Mouse (Mus musculus) limb, embryonic 13.5 days (tissue): ENCODE measurements at regions not wholly inside any gene's neighbourhood (a gene's known extent, or its start where the extent isn't known, plus 50 kb on each side); places are given as distances from the start of the nearest gene placed in this dataset.

ENCODE experiments used
- ATAC-seq: fragments of 200-750 bp; cut with Nextera tagmentation; 2 replicates; pipeline ENCODE4 v1.8.0; 2017; ENCODE audit warnings: low read depth, moderate number of reproducible peaks, moderate TSS enrichment; ENCODE audit not compliant: low FRiP score
- H3K27ac ChIP-seq: fragments of 300-500 bp; sonication (generic); 2 replicates; pipeline ENCODE4 v1.5.1; 2015; ENCODE audit warnings: inconsistent platforms, mild to moderate bottlenecking, moderate library complexity
- H3K27me3 ChIP-seq: fragments of 300-500 bp; sonication (generic); 2 replicates; pipeline ENCODE4 v1.6.1; 2015; ENCODE audit warnings: mild to moderate bottlenecking, inconsistent platforms
- H3K36me3 ChIP-seq: fragments of 300-500 bp; sonication (generic); 2 replicates; pipeline ENCODE4 v1.6.1; 2015; ENCODE audit warnings: inconsistent platforms, mild to moderate bottlenecking, moderate library complexity
- H3K4me1 ChIP-seq: fragments of 300-500 bp; sonication (generic); 2 replicates; pipeline ENCODE4 v1.6.1; 2015; ENCODE audit warnings: inconsistent platforms
- H3K4me2 ChIP-seq: fragments of 300-500 bp; sonication (generic); replicated peaks from 2 replicates; pipeline ENCODE4 v1.6.1; 2015; ENCODE audit warnings: inconsistent platforms, mild to moderate bottlenecking, moderate library complexity
- H3K4me3 ChIP-seq: fragments of 300-500 bp; sonication (generic); 2 replicates; pipeline ENCODE4 v1.5.1; 2015; ENCODE audit warnings: moderate library complexity, mild to moderate bottlenecking, inconsistent platforms
- H3K9ac ChIP-seq: fragments of 300-500 bp; sonication (generic); 2 replicates; pipeline ENCODE4 v1.6.1; 2015; ENCODE audit warnings: mild to moderate bottlenecking, inconsistent platforms
- H3K9me3 ChIP-seq: fragments of 300-500 bp; sonication (generic); 2 replicates; pipeline ENCODE4 v1.6.1; 2016; ENCODE audit warnings: inconsistent platforms
- WGBS: fragments of 180-500 bp; shearing (Covaris S2); methylation state at CpG from one replicate; pipeline ENCODE4 v1.1.7; 2015; 5-methylcytosine and 5-hydroxymethylcytosine counted together

DNA sequence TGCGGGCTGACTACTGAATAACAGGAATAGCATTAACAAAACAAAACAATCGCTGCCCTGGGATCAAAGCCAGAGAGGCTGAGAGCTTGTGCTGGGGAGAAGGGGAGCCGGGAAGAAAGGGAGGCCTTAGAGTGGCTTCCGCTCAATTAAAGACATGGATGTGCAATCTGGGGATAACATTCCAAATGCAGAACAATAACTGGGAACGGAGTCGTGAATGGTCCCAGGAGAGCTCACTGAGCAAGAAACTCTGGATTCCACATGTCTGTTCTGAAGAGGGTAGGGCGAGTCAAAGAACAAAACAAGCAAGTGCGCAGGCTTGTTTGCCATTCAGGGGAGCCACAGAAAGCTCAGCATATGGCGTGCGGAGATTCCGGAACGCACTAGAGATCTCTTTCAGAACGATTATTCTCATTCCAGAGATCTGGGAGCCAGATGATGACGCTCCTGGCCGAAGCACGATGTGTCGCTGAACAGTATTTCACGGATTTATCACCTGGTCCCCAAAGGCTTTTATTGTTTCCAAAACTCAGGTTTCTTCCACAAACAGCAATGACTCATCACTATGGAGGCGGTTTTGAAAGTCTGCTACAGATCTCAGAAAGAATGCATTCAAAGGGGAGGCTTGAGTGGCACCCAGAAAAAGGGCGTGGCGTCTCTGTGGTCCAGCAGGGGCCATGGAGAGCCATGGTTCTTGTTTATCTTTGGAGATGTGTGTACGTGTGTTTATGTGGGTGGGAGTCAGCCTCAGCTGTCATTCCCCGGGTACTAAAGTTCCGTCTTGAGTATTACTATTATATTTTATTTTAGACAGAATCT, 159.0 kb downstream of the Slc4a3 start:
- Histone ChIP-seq H3K9ac (no peak overlapping the region), H3K9me3 (no peaks in the 10 kb centered on the region), H3K4me2 (peak overlapping the region; percentile 31), H3K27me3 (no peaks in the 10 kb centered on the region), H3K4me3 (no peak overlapping the region), H3K36me3 (no peaks in the 10 kb centered on the region), H3K27ac (peak overlapping the region; percentile 29; the same call in 1 of the 2 replicates), H3K4me1 (peaks cover 14% of the 10 kb centered on the region)
- whole genome bisulfite sequencing = 33% methylated on average over 24 of the region's 24 CpGs
- peak; percentile 36; the same call in 1 of the 2 replicates for ATAC-seq

DNA sequence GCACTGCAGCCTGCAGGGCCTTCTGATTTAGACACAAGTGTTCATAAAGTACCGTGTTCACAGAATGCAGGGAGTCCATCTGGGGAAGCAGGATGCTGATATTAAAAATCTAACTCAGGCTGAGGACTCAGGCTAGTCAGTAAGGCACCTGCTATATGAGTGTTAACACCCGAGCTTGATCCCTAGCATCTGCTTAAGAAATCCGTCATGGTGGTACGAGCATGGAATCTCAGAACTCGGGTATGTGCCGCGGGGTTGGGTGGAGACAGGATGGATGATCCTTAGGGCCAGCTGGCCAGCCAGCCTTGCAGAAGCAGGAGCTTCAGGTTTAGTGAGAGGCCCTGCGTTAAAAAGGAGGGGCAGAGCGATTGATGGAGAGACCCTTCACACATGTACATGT, 160.1 kb downstream of the Slc4a3 start:
- Histone ChIP-seq H3K4me3 (no peak overlapping the region), H3K4me2 (no peak overlapping the region), H3K36me3 (no peaks in the 10 kb centered on the region), H3K4me1 (peaks cover 14% of the 10 kb centered on the region), H3K27me3 (no peaks in the 10 kb centered on the region), H3K9ac (no peak overlapping the region), H3K27ac (no peak overlapping the region), H3K9me3 (no peaks in the 10 kb centered on the region)
- WGBS = 69% methylated on average over 9 of the region's 9 CpGs
- 0 out of 2 replicates have a peak, but pooled peaks have one; percentile 57 for ATAC-seq

DNA sequence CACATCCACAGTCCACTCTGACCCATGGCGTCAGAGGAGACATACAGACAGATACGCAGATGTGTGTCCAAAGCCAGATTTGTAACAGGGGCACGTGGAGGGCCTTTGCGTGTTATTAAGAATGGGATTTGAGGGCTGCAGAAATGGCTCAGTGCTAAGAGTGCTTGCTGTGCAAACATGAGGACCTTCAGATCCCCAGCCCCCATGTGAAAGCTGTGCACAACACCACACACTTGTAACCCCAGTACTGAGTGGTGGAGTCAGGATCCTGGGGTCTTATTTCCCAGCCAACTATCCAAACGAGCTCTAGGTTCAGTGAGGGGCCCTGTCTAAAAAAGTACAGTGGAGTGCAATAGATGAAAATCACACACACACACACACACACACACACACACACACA, 177.4 kb downstream of the Slc4a3 start:
- H3K9me3 ChIP-seq = peaks cover 3% of the 10 kb centered on the region; the same call in 1 of the 2 replicates
- H3K4me1 ChIP-seq = no peaks in the 10 kb centered on the region
- no peak for ATAC-seq

DNA sequence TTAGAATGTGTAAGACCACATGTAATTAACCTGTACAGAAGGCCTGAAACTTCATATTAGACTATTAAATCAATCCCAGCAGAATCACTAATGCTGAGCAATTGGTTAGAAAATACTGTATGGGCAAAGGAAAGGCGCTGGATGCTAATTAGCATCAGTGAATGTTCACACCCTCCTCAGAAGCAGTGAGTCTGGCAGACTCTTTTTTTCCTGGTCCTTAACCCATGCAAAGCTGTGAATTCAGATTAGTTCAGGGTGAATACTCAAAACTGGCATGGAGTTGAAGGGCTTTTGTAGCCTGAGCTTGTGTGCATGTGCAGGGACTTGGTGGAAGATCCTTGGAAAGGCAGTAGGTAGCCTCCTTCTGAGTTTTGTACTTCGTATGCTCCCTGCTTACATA, 179.3 kb downstream of the Slc4a3 start:
- Histone ChIP-seq H3K36me3 (no peaks in the 10 kb centered on the region), H3K4me3 (no peak overlapping the region), H3K4me2 (no peak overlapping the region), H3K9ac (no peak overlapping the region), H3K27ac (no peak overlapping the region), H3K9me3 (peaks cover 3% of the 10 kb centered on the region; the same call in 1 of the 2 replicates), H3K4me1 (no peaks in the 10 kb centered on the region), H3K27me3 (no peaks in the 10 kb centered on the region)
- 58% methylated on average over 2 of the region's 2 CpGs for WGBS
- no peak for ATAC-seq

More for the DNA sequence above, 177.4 kb downstream of the Slc4a3 start:
- no peak overlapping the region for H3K9ac ChIP-seq
- H3K27ac ChIP-seq = no peak overlapping the region
- no peaks in the 10 kb centered on the region for H3K36me3 ChIP-seq
- WGBS = 85% methylated on average over 5 of the region's 5 CpGs
- H3K4me2 ChIP-seq = no peak overlapping the region
- H3K4me3 ChIP-seq = no peak overlapping the region
- H3K27me3 ChIP-seq = no peaks in the 10 kb centered on the region

DNA sequence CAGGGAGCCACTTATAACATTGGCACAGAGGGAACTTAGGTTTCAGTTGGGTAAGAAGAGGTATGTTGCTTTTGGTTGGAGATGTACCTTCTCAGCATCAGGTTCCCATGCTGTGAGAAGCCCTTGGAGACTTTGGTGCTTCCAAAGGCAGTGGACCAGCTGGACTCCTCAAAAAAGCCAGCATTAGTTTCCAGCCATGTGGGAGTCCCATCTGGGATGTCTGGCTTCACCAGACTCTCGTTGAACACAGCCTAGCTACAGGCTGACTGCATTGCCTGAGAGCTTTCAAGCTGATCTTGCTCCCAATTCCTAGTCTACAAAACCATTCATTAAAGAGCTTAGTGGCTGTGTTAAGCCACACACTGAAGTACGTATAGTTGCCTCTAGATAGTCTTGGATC, 182.8 kb downstream of the Slc4a3 start:
- Histone ChIP-seq H3K36me3 (no peaks in the 10 kb centered on the region), H3K4me2 (no peak overlapping the region), H3K27ac (no peak overlapping the region), H3K4me1 (peaks cover 7% of the 10 kb centered on the region; the same call in 1 of the 2 replicates), H3K9ac (no peak overlapping the region), H3K4me3 (no peak overlapping the region), H3K27me3 (no peaks in the 10 kb centered on the region), H3K9me3 (peaks cover 3% of the 10 kb centered on the region; the same call in 1 of the 2 replicates)
- 46% methylated on average over 2 of the region's 2 CpGs for WGBS
- ATAC-seq = no peak

DNA sequence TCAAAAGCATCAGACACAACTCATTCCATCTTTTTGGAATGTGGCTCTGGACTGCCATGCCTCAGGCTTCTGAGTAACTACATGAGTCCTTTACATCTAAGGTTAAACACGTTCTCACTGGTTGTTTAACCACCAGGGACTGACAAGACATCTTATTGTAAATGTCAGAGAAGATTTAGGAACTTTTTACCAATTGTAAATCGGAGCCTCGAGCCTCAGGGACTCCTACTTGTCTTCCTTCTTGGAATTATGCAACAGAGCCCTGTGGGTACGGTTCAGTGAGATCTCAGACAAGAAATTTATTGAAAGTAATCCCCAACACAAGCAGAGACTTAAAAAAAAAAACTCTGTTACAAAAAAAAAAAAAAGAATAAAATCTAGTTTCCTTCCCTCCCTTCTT, 187.7 kb downstream of the Slc4a3 start:
- peaks cover 7% of the 10 kb centered on the region; the same call in 1 of the 2 replicates for H3K4me1 ChIP-seq
- ATAC-seq = no peak
- no peak overlapping the region for H3K27ac ChIP-seq
- no peak overlapping the region for H3K4me3 ChIP-seq
- H3K27me3 ChIP-seq = no peaks in the 10 kb centered on the region
- no peaks in the 10 kb centered on the region for H3K36me3 ChIP-seq
- no peak overlapping the region for H3K9ac ChIP-seq
- H3K4me2 ChIP-seq = no peak overlapping the region
- 39% methylated on average over 4 of the region's 4 CpGs for WGBS
- no peaks in the 10 kb centered on the region for H3K9me3 ChIP-seq

DNA sequence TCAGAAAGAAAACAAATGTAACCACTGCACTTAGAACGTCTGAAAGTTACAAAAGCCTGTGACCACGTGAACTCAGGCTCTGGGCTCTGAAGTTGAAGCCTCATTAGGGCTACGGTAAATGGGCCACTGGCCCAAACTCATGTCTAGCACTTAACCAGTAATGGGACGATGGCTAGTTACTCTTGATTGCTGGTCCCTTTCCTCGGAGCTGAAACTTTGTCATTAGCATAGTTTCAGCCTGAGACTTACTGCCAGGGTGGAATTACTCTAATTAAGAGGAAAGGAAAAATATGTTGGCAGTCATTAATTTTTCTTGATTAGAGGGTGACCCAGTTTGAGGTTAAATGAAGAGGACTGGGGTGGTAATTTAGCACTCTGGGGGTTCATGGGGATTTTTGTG, 192.6 kb downstream of the Slc4a3 start:
- no peak for ATAC-seq
- Histone ChIP-seq H3K4me3 (no peak overlapping the region), H3K36me3 (no peaks in the 10 kb centered on the region), H3K9ac (no peak overlapping the region), H3K27me3 (no peaks in the 10 kb centered on the region), H3K4me2 (no peak overlapping the region), H3K9me3 (no peaks in the 10 kb centered on the region), H3K27ac (no peak overlapping the region), H3K4me1 (no peaks in the 10 kb centered on the region)
- WGBS = 25% methylated on average over 5 of the region's 5 CpGs

DNA sequence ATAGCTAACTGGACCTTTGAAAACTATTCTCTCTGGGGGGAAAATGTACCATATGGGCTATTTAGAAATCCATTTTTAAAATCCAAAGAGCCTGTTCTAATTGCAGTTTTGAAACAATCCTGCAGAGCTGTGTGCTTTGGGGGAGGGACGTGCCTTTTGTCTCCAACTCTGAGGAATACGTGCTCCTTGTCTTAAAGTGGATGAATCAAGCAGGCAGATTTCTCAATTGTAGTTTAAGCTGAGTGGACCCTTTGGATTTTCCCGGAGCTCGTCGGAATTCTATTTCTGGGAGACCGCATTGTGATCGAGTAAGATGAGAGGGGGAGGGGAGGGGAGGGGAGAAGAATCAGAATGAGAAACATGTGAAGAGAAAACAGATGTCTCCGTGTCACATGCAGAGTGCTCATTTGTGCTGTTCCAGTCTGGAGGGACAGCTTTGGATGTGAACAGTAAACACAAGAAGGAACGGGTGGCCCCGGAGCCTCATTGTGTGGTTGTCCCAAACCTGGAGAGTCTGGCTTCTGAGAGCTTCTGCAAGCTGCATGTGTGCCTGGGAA, 203.7 kb downstream of the Slc4a3 start:
- no peak overlapping the region for H3K4me3 ChIP-seq
- no peaks in the 10 kb centered on the region for H3K36me3 ChIP-seq
- peaks cover 20% of the 10 kb centered on the region for H3K4me1 ChIP-seq
- no peak overlapping the region for H3K9ac ChIP-seq
- no peaks in the 10 kb centered on the region for H3K27me3 ChIP-seq
- WGBS = 44% methylated on average over 10 of the region's 10 CpGs
- peak overlapping the region; percentile 44; the same call in 1 of the 2 replicates for H3K27ac ChIP-seq
- ATAC-seq = no peak
- 0 out of 2 replicates have a peak, but pooled peaks cover 4% of the 10 kb centered on the region for H3K9me3 ChIP-seq
- no peak overlapping the region for H3K4me2 ChIP-seq

DNA sequence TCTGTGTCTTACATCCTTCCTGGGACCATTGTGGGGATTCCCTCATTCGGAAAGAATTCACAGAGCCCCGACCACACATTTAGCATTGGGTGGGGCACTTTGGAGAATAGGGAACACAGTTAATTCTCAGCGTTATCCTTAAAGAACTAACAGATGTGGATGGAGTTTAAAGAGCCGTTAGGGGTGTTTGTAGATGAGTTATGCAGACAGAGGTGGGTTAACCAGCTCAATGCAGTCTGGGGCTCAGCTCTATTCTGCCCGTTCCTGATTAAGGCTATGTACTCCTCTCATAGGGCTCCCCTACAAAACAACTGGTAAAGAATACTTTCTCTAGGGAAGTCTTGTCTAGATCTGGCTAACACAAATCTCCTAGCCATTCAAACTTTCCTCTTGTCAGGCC, 226.1 kb downstream of the Slc4a3 start:
- WGBS = 20% methylated on average over 5 of the region's 5 CpGs
- peaks cover 32% of the 10 kb centered on the region for H3K4me1 ChIP-seq

DNA sequence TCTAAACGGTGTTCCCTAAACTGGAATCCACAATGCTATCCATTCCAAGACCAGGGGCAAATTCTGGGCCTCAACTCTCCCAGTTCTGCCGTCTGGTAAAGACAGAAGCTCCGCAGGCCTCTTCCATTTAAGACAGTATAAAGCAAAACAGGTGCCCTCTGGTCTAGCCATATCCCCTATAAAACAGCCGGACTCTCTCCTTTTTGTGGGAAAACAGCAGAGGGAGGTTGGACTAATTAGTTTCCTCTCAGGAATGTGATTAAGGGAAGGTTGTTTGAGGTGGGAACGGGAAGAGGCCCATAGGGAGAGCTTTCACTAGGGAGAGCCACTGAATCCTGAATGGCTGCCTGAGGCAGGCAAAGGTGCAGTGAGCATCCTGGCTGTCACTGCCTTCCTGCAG, 226.9 kb downstream of the Slc4a3 start:
- peaks cover 32% of the 10 kb centered on the region for H3K4me1 ChIP-seq
- H3K27ac ChIP-seq = peak overlapping the region; percentile 52; the same call in 1 of the 2 replicates
- no peak overlapping the region for H3K4me3 ChIP-seq
- WGBS = 16% methylated on average over 5 of the region's 5 CpGs
- no peaks in the 10 kb centered on the region for H3K27me3 ChIP-seq
- no peaks in the 10 kb centered on the region for H3K36me3 ChIP-seq
- no peak overlapping the region for H3K9ac ChIP-seq
- no peak overlapping the region for H3K4me2 ChIP-seq
- no peak for ATAC-seq
- H3K9me3 ChIP-seq = no peaks in the 10 kb centered on the region

More for the DNA sequence above, 226.1 kb downstream of the Slc4a3 start:
- no peak overlapping the region for H3K4me2 ChIP-seq
- no peaks in the 10 kb centered on the region for H3K9me3 ChIP-seq
- no peaks in the 10 kb centered on the region for H3K27me3 ChIP-seq
- H3K36me3 ChIP-seq = no peaks in the 10 kb centered on the region
- no peak overlapping the region for H3K9ac ChIP-seq
- no peak overlapping the region for H3K4me3 ChIP-seq
- peak; percentile 59; the same call in 1 of the 2 replicates for ATAC-seq
- peak overlapping the region; percentile 52; the same call in 1 of the 2 replicates for H3K27ac ChIP-seq

DNA sequence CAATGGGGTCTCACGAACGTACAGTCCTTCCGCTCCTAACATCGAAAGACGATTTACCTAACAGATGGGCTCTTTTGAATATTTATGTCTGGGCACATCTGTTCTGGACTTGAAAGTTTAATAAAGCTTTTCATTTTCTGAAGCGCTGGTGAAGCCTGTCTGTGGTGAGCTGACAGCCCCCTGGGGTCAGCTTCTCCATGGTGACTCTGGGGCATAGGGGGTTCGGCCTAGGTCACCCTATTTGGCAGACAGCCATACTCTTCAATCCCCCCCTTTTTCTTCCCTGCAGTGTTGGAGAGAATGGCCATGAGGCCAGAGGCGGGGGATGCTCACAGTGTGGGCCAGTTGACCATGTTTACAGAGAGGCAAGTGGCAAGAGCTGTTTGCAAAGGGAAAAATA, 232.8 kb downstream of the Slc4a3 start:
- Histone ChIP-seq H3K36me3 (no peaks in the 10 kb centered on the region), H3K4me3 (no peak overlapping the region), H3K9ac (no peak overlapping the region), H3K4me2 (no peak overlapping the region), H3K4me1 (peaks cover 4% of the 10 kb centered on the region), H3K9me3 (peaks cover 2% of the 10 kb centered on the region), H3K27me3 (no peaks in the 10 kb centered on the region), H3K27ac (no peak overlapping the region)
- no peak for ATAC-seq
- 56% methylated on average over 8 of the region's 8 CpGs for WGBS

DNA sequence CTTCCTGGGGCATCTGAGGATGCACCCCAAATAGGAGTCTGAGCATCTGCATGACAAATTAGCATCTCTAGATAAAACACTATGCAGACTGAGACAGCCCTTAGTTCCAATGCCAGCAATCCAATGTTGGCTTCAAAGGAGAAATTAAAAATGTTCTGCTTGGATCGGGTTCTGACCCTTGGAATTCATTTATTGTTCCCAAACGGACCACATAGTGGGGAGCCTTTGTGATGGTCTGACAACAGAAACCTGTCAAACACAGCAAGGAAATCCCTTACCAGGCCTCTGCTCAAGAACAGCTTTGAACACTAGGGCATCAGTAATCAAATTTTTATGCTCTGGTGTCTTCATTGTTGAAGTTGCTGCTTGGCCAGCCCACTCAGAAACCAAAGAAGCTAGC, 237.1 kb downstream of the Slc4a3 start:
- 78% methylated on average over 2 of the region's 2 CpGs for WGBS
- no peak overlapping the region for H3K4me2 ChIP-seq
- no peak for ATAC-seq
- H3K27ac ChIP-seq = no peak overlapping the region
- no peak overlapping the region for H3K9ac ChIP-seq
- peaks cover 5% of the 10 kb centered on the region for H3K9me3 ChIP-seq
- no peaks in the 10 kb centered on the region for H3K36me3 ChIP-seq
- H3K27me3 ChIP-seq = no peaks in the 10 kb centered on the region
- H3K4me3 ChIP-seq = no peak overlapping the region
- peaks cover 10% of the 10 kb centered on the region for H3K4me1 ChIP-seq
